19 mouse cellular contexts compared by ENCODE assay signal in the genomic region with DNA sequence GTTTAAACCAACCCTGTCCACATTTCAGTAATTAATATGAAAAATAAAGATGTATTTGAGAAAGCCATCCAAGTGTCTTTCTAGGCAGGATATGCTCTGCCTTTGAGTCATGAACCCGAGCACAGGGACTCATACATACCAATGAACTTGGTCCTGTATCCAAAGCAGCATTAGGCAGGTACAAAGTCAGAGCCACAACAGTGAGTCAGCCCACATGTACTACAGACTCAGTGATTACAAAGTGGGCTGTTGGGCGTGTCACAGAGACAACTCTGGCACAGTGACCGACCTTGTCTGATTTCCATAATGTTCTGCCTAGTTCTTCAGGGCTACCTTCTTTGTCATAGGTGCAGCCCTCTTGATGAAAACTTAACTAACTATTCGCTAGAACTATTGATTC. TPM values are rescaled to one million over a fixed set of nuclear protein-coding genes. Genes with fewer than 3 reads are reported as not detected.
"Had no signal": no experiment of that assay in that cellular context is flagged by ENCODE, and none has a peak within 500 bp of the region (broad histone marks: within the 10 kb centered on the region; RNA-seq: fewer than 3 reads in every experiment).

No protein-coding gene starts in this region.

- H3K4me3 ChIP-seq: midbrain, embryonic 10.5 days; midbrain, embryonic 12.5 days; midbrain, embryonic 15.5 days; neural tube, embryonic 12.5 days; stomach, embryonic 15.5 days had no signal

- H3K36me3 ChIP-seq: midbrain, embryonic 10.5 days; midbrain, embryonic 12.5 days; midbrain, embryonic 15.5 days; neural tube, embryonic 12.5 days; stomach, embryonic 15.5 days had no signal

- DNase-seq: lung, adult 18-20 months; lung, embryonic 14.5 days; lung, postnatal 10 days; lung, postnatal 4 days; right cerebral cortex, postnatal 14 days; thymus, adult 18-20 months; thymus, postnatal 25 days; thymus, postnatal 4 days had no signal

- H3K4me1 ChIP-seq: midbrain, embryonic 10.5 days; midbrain, embryonic 12.5 days; midbrain, embryonic 15.5 days; neural tube, embryonic 12.5 days; stomach, embryonic 15.5 days had no signal

- H3K27me3 ChIP-seq: midbrain, embryonic 15.5 days; neural tube, embryonic 12.5 days; stomach, embryonic 15.5 days had no signal

- H3K27ac ChIP-seq: midbrain, embryonic 10.5 days; midbrain, embryonic 12.5 days; midbrain, embryonic 15.5 days; neural tube, embryonic 12.5 days; stomach, embryonic 15.5 days had no signal

- H3K9ac ChIP-seq: lung, embryonic 14.5 days; midbrain, embryonic 12.5 days; midbrain, embryonic 15.5 days; neural tube, embryonic 12.5 days; stomach, embryonic 15.5 days had no signal

- H3K4me2 ChIP-seq: lung, embryonic 14.5 days; midbrain, embryonic 12.5 days; midbrain, embryonic 15.5 days; neural tube, embryonic 12.5 days; stomach, embryonic 15.5 days had no signal

- H3K9me3 ChIP-seq: midbrain, embryonic 10.5 days; midbrain, embryonic 12.5 days; midbrain, embryonic 15.5 days; neural tube, embryonic 12.5 days; stomach, embryonic 15.5 days had no signal

- ATAC-seq: midbrain, embryonic 15.5 days had no signal

RNA-seq across cellular contexts. Expression of a gene that starts 19.4 kb away (rescaled TPM):
- total RNA-seq: megakaryocyte, adult 5-6 weeks; megakaryocyte-erythroid progenitor cell, adult 5-6 weeks; monocyte, adult 5-6 weeks had no signal
- polyA plus RNA-seq: lung, embryonic 14.5 days; midbrain, embryonic 10.5 days; midbrain, embryonic 12.5 days; midbrain, embryonic 15.5 days; midbrain, postnatal 0 days; neural tube, embryonic 12.5 days; neural tube, embryonic 14.5 days; spleen, adult 2 months had no signal

RNA-seq across cellular contexts. Expression of a gene that starts 57.2 kb away (rescaled TPM):
- total RNA-seq: midbrain, postnatal 0 days; monocyte, adult 5-6 weeks had no signal
- polyA plus RNA-seq: lung, embryonic 14.5 days; midbrain, embryonic 10.5 days; midbrain, embryonic 12.5 days; midbrain, embryonic 15.5 days; midbrain, postnatal 0 days; neural tube, embryonic 12.5 days; neural tube, embryonic 14.5 days had no signal
